Mouse (Mus musculus) midbrain, embryonic 15.5 days (tissue): ENCODE measurements around the gene H2al1j. TPM values are rescaled to one million over a fixed set of nuclear protein-coding genes. Genes with fewer than 3 reads are reported as not detected.
"Not testable (repeated sequence)": the region's sequence is repeated elsewhere in the genome, so short reads cannot be mapped to it uniquely, and the experiment has no call there.

Experiments
- ATAC-seq: fragments of 200-750 bp; cut with Nextera tagmentation; replicated peaks from 2 replicates; pipeline ENCODE4 v1.8.0; 2017; ENCODE audit warnings: moderate TSS enrichment
- H3K27ac ChIP-seq: fragments of 300-500 bp; sonication (generic); 2 replicates; pipeline ENCODE4 v1.5.1; 2015; ENCODE audit warnings: mild to moderate bottlenecking, inconsistent platforms
- H3K27me3 ChIP-seq: fragments of 300-500 bp; sonication (generic); replicated peaks from 2 replicates; pipeline ENCODE4 v1.6.1; 2015; ENCODE audit warnings: inconsistent platforms
- H3K36me3 ChIP-seq: fragments of 300-500 bp; sonication (generic); replicated peaks from 2 replicates; pipeline ENCODE4 v1.6.1; 2015; ENCODE audit warnings: inconsistent platforms
- H3K4me1 ChIP-seq: fragments of 300-500 bp; sonication (generic); 2 replicates; pipeline ENCODE4 v1.6.1; 2015; ENCODE audit warnings: inconsistent platforms
- H3K4me2 ChIP-seq: fragments of 300-500 bp; sonication (generic); 2 replicates; pipeline ENCODE4 v1.6.1; 2015; ENCODE audit warnings: inconsistent platforms, mild to moderate bottlenecking, moderate library complexity
- H3K4me3 ChIP-seq: fragments of 300-500 bp; sonication (generic); 2 replicates; pipeline ENCODE4 v1.5.1; 2015; ENCODE audit warnings: mild to moderate bottlenecking, inconsistent platforms
- H3K9ac ChIP-seq: fragments of 300-500 bp; sonication (generic); 2 replicates; pipeline ENCODE4 v1.6.1; 2015; ENCODE audit warnings: mild to moderate bottlenecking, inconsistent platforms
- H3K9me3 ChIP-seq: fragments of 300-500 bp; sonication (generic); 2 replicates; pipeline ENCODE4 v1.6.1; 2016; ENCODE audit warnings: inconsistent platforms
- WGBS: fragments of 180-500 bp; shearing (Covaris S2); methylation state at CpG from one replicate; pipeline ENCODE4 v1.1.7; 2015; ENCODE audit warnings: mixed read lengths; 5-methylcytosine and 5-hydroxymethylcytosine counted together
- polyA plus RNA-seq: library from polyadenylated mRNA; unstranded; fragments of >200 nt; fragmentation: Nextera tagmentation; extraction: Ambion mirVana; gene quantifications from 2 replicates; pipeline ENCODE4 v1.2.1, GENCODE M21; 2015

Gene H2al1j
- not detected in 2 replicates for polyA plus RNA-seq

- H3K4me2 ChIP-seq, H3K27ac ChIP-seq, H3K4me1 ChIP-seq, H3K9me3 ChIP-seq, H3K36me3 ChIP-seq, H3K27me3 ChIP-seq, H3K4me3 ChIP-seq, ATAC-seq, H3K9ac ChIP-seq: not testable (repeated sequence)
- WGBS: 81% methylated on average over 2 of the region's 2 CpGs
Observed at GRCm38 (mm10) chrX:11327522-11327921, at the start of gene H2al1j. Gene H2al1j (plus strand): TSS chrX:11327822.

GRCm38 (mm10) chrX:11280741-11281140, 46.9 kb upstream of the H2al1j start:
- Histone ChIP-seq H3K4me2 (no peak overlapping the region), H3K27me3 (no peaks in the 10 kb centered on the region), H3K27ac (no peak overlapping the region), H3K36me3 (no peaks in the 10 kb centered on the region), H3K9me3 (no peaks in the 10 kb centered on the region), H3K4me1 (no peaks in the 10 kb centered on the region), H3K4me3 (no peak overlapping the region), H3K9ac (no peak overlapping the region)
- no peak for ATAC-seq
- 75% methylated on average over 2 of the region's 2 CpGs for WGBS

GRCm38 (mm10) chrX:11288306-11288882, 39.2 kb upstream of the H2al1j start:
- Histone ChIP-seq H3K9ac (no peak overlapping the region), H3K27me3 (no peaks in the 10 kb centered on the region; the same call in 1 of the 2 replicates), H3K4me1 (no peaks in the 10 kb centered on the region), H3K9me3 (no peaks in the 10 kb centered on the region), H3K4me3 (no peak overlapping the region), H3K36me3 (no peaks in the 10 kb centered on the region), H3K27ac (no peak overlapping the region), H3K4me2 (no peak overlapping the region)
- no peak for ATAC-seq
- WGBS: 75% methylated on average over 14 of the region's 14 CpGs

GRCm38 (mm10) chrX:11289244-11289643, 38.4 kb upstream of the H2al1j start:
- H3K4me1 ChIP-seq: no peaks in the 10 kb centered on the region
- H3K4me2 ChIP-seq: no peak overlapping the region
- 50% methylated on average over 4 of the region's 4 CpGs for WGBS
- H3K27me3 ChIP-seq: no peaks in the 10 kb centered on the region; the same call in 1 of the 2 replicates
- no peaks in the 10 kb centered on the region for H3K9me3 ChIP-seq
- no peak for ATAC-seq
- no peak overlapping the region for H3K4me3 ChIP-seq
- no peak overlapping the region for H3K27ac ChIP-seq
- no peaks in the 10 kb centered on the region for H3K36me3 ChIP-seq
- no peak overlapping the region for H3K9ac ChIP-seq

GRCm38 (mm10) chrX:11298957-11299356, 28.7 kb upstream of the H2al1j start, which contains the start of gene H2al1a:
Gene H2al1a (plus strand): TSS chrX:11299257.
- not testable (repeated sequence) for ATAC-seq, H3K27ac ChIP-seq, H3K36me3 ChIP-seq, H3K27me3 ChIP-seq, H3K9ac ChIP-seq, H3K9me3 ChIP-seq, H3K4me3 ChIP-seq, H3K4me1 ChIP-seq, H3K4me2 ChIP-seq
- no CpG with 5 or more reads among the region's 3 CpGs for WGBS

GRCm38 (mm10) chrX:11302132-11302531, 25.5 kb upstream of the H2al1j start, which contains the start of gene H2al1b:
Gene H2al1b (plus strand): TSS chrX:11302432.
- H3K36me3 ChIP-seq, ATAC-seq, H3K9me3 ChIP-seq, H3K4me1 ChIP-seq, H3K4me2 ChIP-seq, H3K27ac ChIP-seq, H3K4me3 ChIP-seq, H3K9ac ChIP-seq, H3K27me3 ChIP-seq: not testable (repeated sequence)
- 100% methylated on average over 1 of the region's 3 CpGs for WGBS

GRCm38 (mm10) chrX:11305355-11305754, 22.3 kb upstream of the H2al1j start, which contains the start of gene H2al1c:
Gene H2al1c (plus strand): TSS chrX:11305655.
- not testable (repeated sequence) for H3K9me3 ChIP-seq, H3K27me3 ChIP-seq, H3K4me3 ChIP-seq, H3K4me2 ChIP-seq, ATAC-seq, H3K9ac ChIP-seq, H3K36me3 ChIP-seq, H3K27ac ChIP-seq, H3K4me1 ChIP-seq
- 91% methylated on average over 1 of the region's 6 CpGs for WGBS

- H3K9ac ChIP-seq, ATAC-seq, H3K27me3 ChIP-seq, H3K4me1 ChIP-seq, H3K36me3 ChIP-seq, H3K27ac ChIP-seq, H3K9me3 ChIP-seq, H3K4me2 ChIP-seq, H3K4me3 ChIP-seq: not testable (repeated sequence)
- WGBS: no CpG with 5 or more reads among the region's 6 CpGs
Observed at GRCm38 (mm10) chrX:11308524-11308923, 19.1 kb upstream of the H2al1j start, which contains the start of gene H2al1d. Gene H2al1d (plus strand): TSS chrX:11308824.

GRCm38 (mm10) chrX:11311634-11312033, 16.0 kb upstream of the H2al1j start, which contains the start of gene H2al1e:
Gene H2al1e (plus strand): TSS chrX:11311934.
- H3K27ac ChIP-seq, H3K36me3 ChIP-seq, H3K9me3 ChIP-seq, H3K4me3 ChIP-seq, ATAC-seq, H3K4me2 ChIP-seq, H3K27me3 ChIP-seq, H3K4me1 ChIP-seq, H3K9ac ChIP-seq: not testable (repeated sequence)
- no CpG with 5 or more reads among the region's 3 CpGs for WGBS

- H3K27me3 ChIP-seq, H3K9me3 ChIP-seq, H3K4me3 ChIP-seq, ATAC-seq, H3K4me2 ChIP-seq, H3K9ac ChIP-seq, H3K4me1 ChIP-seq, H3K27ac ChIP-seq, H3K36me3 ChIP-seq: not testable (repeated sequence)
- no CpG with 5 or more reads among the region's 6 CpGs for WGBS
Observed at GRCm38 (mm10) chrX:11314858-11315257, 12.8 kb upstream of the H2al1j start, which contains the start of gene H2al1f. Gene H2al1f (plus strand): TSS chrX:11315158.

GRCm38 (mm10) chrX:11317956-11318355, 9.7 kb upstream of the H2al1j start, which contains the start of gene H2al1g:
Gene H2al1g (plus strand): TSS chrX:11318256.
- H3K27me3 ChIP-seq, ATAC-seq, H3K4me2 ChIP-seq, H3K4me3 ChIP-seq, H3K27ac ChIP-seq, H3K9me3 ChIP-seq, H3K36me3 ChIP-seq, H3K4me1 ChIP-seq, H3K9ac ChIP-seq: not testable (repeated sequence)
- no CpG with 5 or more reads among the region's 3 CpGs for WGBS

GRCm38 (mm10) chrX:11321192-11321591, 6.4 kb upstream of the H2al1j start, which contains the start of gene H2al1h:
Gene H2al1h (plus strand): TSS chrX:11321492.
- H3K9me3 ChIP-seq, H3K4me2 ChIP-seq, H3K27me3 ChIP-seq, H3K27ac ChIP-seq, H3K4me3 ChIP-seq, H3K9ac ChIP-seq, H3K4me1 ChIP-seq, H3K36me3 ChIP-seq, ATAC-seq: not testable (repeated sequence)
- WGBS: no CpG with 5 or more reads among the region's 6 CpGs

- H3K4me2 ChIP-seq, H3K4me3 ChIP-seq, H3K27ac ChIP-seq, H3K36me3 ChIP-seq, H3K27me3 ChIP-seq, H3K9me3 ChIP-seq, H3K9ac ChIP-seq, H3K4me1 ChIP-seq, ATAC-seq: not testable (repeated sequence)
- WGBS: 100% methylated on average over 2 of the region's 5 CpGs
Observed at GRCm38 (mm10) chrX:11324359-11324758, 3.3 kb upstream of the H2al1j start, which contains the start of gene H2al1i. Gene H2al1i (plus strand): TSS chrX:11324659.
